Mouse (Mus musculus) intestine, postnatal 0 days (tissue): ENCODE measurements around the gene Dhx38. TPM values are rescaled to one million over a fixed set of nuclear protein-coding genes. Genes with fewer than 3 reads are reported as not detected.

Source experiments
- ATAC-seq: fragments of 200-750 bp; cut with Nextera tagmentation; 2 replicates; pipeline ENCODE4 v1.8.0; 2017; ENCODE audit warnings: mild to moderate bottlenecking, moderate TSS enrichment, moderate library complexity
- H3K27ac ChIP-seq: fragments of 300-500 bp; sonication (generic); 2 replicates; pipeline ENCODE4 v1.5.1; 2014; ENCODE audit warnings: mild to moderate bottlenecking, low read depth, low read length, moderate library complexity
- H3K27me3 ChIP-seq: fragments of 300-500 bp; sonication (generic); replicated peaks from 2 replicates; pipeline ENCODE4 v1.6.1; 2014; ENCODE audit warnings: low read length, mixed read lengths; ENCODE audit not compliant: control insufficient read depth, insufficient read depth
- H3K36me3 ChIP-seq: fragments of 300-500 bp; sonication (generic); 2 replicates; pipeline ENCODE4 v1.6.1; 2014; ENCODE audit warnings: mild to moderate bottlenecking, moderate library complexity; ENCODE audit not compliant: control insufficient read depth, insufficient read depth
- H3K4me1 ChIP-seq: fragments of 300-500 bp; sonication (generic); replicated peaks from 2 replicates; pipeline ENCODE4 v1.6.1; 2014; ENCODE audit warnings: antibody characterized with exemption, low read length, mixed read lengths; ENCODE audit not compliant: control insufficient read depth, insufficient read depth
- H3K4me2 ChIP-seq: fragments of 300-500 bp; sonication (generic); replicated peaks from 2 replicates; pipeline ENCODE4 v1.6.1; 2014; ENCODE audit warnings: low read depth, mild to moderate bottlenecking, moderate library complexity
- H3K4me3 ChIP-seq: fragments of 300-500 bp; sonication (generic); 2 replicates; pipeline ENCODE4 v1.5.1; 2014; ENCODE audit warnings: low read depth, low read length
- H3K9ac ChIP-seq: fragments of 300-500 bp; sonication (generic); 2 replicates; pipeline ENCODE4 v1.6.1; 2014; ENCODE audit warnings: mild to moderate bottlenecking, low read depth, low read length
- H3K9me3 ChIP-seq: fragments of 300-500 bp; sonication (generic); 2 replicates; pipeline ENCODE4 v1.6.1; 2016; ENCODE audit warnings: mixed run types; ENCODE audit not compliant: control insufficient read depth
- CTCF ChIP-seq: sonication (generic); IDR thresholded peaks from 2 replicates; pipeline ENCODE4 v1.5.1; 2016; ENCODE audit warnings: low read depth, mild to moderate bottlenecking, control low read depth, antibody characterized with exemption, moderate library complexity
- WGBS: fragments of 180-500 bp; shearing (Covaris S2); extraction: QIAGEN DNeasy Blood & Tissue Kit; methylation state at CpG from one replicate; pipeline ENCODE4 v1.1.7; 2014; 5-methylcytosine and 5-hydroxymethylcytosine counted together
- polyA plus RNA-seq: library from polyadenylated mRNA; unstranded; fragments of >200 nt; fragmentation: Nextera tagmentation; extraction: Ambion mirVana; gene quantifications from 2 replicates; pipeline ENCODE4 v1.2.1, GENCODE M21; 2015

Dhx38 gene
- polyA plus RNA-seq, 1 experiment from 2014 or later, result 7.8 TPM

- Histone ChIP-seq H3K27ac (no peak overlapping the region), H3K4me2 (no peak overlapping the region), H3K9ac (no peak overlapping the region), H3K36me3 (no peaks in the 10 kb centered on the region), H3K4me1 (no peaks in the 10 kb centered on the region), H3K9me3 (no peaks in the 10 kb centered on the region), H3K4me3 (no peak overlapping the region), H3K27me3 (no peaks in the 10 kb centered on the region)
- peak; percentile 88 for TF ChIP-seq CTCF
- 4% methylated on average over 5 of the region's 5 CpGs for WGBS
- ATAC-seq, result peak; percentile 41; the same call in 1 of the 2 replicates
These were observed 29.0 kb downstream of the Dhx38 start for GRCm38 (mm10) chr8:109536703-109537102.

GRCm38 (mm10) chr8:109535140-109535990 is 30.3 kb downstream of the Dhx38 start:
- H3K9ac ChIP-seq, result no peak overlapping the region
- no peaks in the 10 kb centered on the region for H3K36me3 ChIP-seq
- no peaks in the 10 kb centered on the region for H3K4me1 ChIP-seq
- no peaks in the 10 kb centered on the region for H3K27me3 ChIP-seq
- no peaks in the 10 kb centered on the region for H3K9me3 ChIP-seq
- 83% methylated on average over 19 of the region's 19 CpGs for WGBS
- TF ChIP-seq CTCF, result peak; percentile 67
- no peak overlapping the region for H3K4me2 ChIP-seq
- H3K4me3 ChIP-seq, result no peak overlapping the region
- ATAC-seq, result no peak
- H3K27ac ChIP-seq, result no peak overlapping the region

- no peak for TF ChIP-seq CTCF
- Histone ChIP-seq H3K9me3 (no peaks in the 10 kb centered on the region), H3K4me3 (no peak overlapping the region), H3K9ac (no peak overlapping the region), H3K4me2 (no peak overlapping the region), H3K36me3 (no peaks in the 10 kb centered on the region), H3K27me3 (no peaks in the 10 kb centered on the region), H3K27ac (no peak overlapping the region), H3K4me1 (no peaks in the 10 kb centered on the region)
- no peak for ATAC-seq
- 80% methylated on average over 2 of the region's 2 CpGs for WGBS
These were observed 41.7 kb downstream of the Dhx38 start for GRCm38 (mm10) chr8:109524008-109524407.

GRCm38 (mm10) chr8:109505560-109505959 is 60.1 kb downstream of the Dhx38 start:
- H3K9ac ChIP-seq, result no peak overlapping the region
- H3K36me3 ChIP-seq, result no peaks in the 10 kb centered on the region
- no peak overlapping the region for H3K27ac ChIP-seq
- H3K4me3 ChIP-seq, result no peak overlapping the region
- no peaks in the 10 kb centered on the region for H3K9me3 ChIP-seq
- TF ChIP-seq CTCF, result no peak
- WGBS, result 87% methylated on average over 5 of the region's 5 CpGs
- no peak overlapping the region for H3K4me2 ChIP-seq
- no peak for ATAC-seq
- no peaks in the 10 kb centered on the region for H3K4me1 ChIP-seq
- no peaks in the 10 kb centered on the region for H3K27me3 ChIP-seq

GRCm38 (mm10) chr8:109503566-109503965 is 62.1 kb downstream of the Dhx38 start:
- WGBS, result 68% methylated on average over 1 of the region's 1 CpGs
- TF ChIP-seq CTCF, result no peak
- ATAC-seq, result no peak

GRCm38 (mm10) chr8:109499009-109499717 is 66.5 kb downstream of the Dhx38 start:
- no peak overlapping the region for H3K9ac ChIP-seq
- no peak for TF ChIP-seq CTCF
- peak overlapping the region; percentile 21; the same call in 1 of the 2 replicates for H3K4me2 ChIP-seq
- H3K4me1 ChIP-seq, result no peaks in the 10 kb centered on the region
- WGBS, result 64% methylated on average over 16 of the region's 16 CpGs
- H3K36me3 ChIP-seq, result no peaks in the 10 kb centered on the region
- H3K27ac ChIP-seq, result no peak overlapping the region
- H3K27me3 ChIP-seq, result no peaks in the 10 kb centered on the region
- no peaks in the 10 kb centered on the region for H3K9me3 ChIP-seq
- no peak for ATAC-seq
- no peak overlapping the region for H3K4me3 ChIP-seq

More at GRCm38 (mm10) chr8:109503566-109503965, 62.1 kb downstream of the Dhx38 start:
- H3K4me3 ChIP-seq, result no peak overlapping the region
- no peak overlapping the region for H3K4me2 ChIP-seq
- no peak overlapping the region for H3K27ac ChIP-seq
- H3K9me3 ChIP-seq, result no peaks in the 10 kb centered on the region
- no peaks in the 10 kb centered on the region for H3K4me1 ChIP-seq
- no peaks in the 10 kb centered on the region for H3K36me3 ChIP-seq
- H3K9ac ChIP-seq, result no peak overlapping the region
- H3K27me3 ChIP-seq, result no peaks in the 10 kb centered on the region

Other genes starting within 250 kb of the Dhx38 start
- not detected in 2 replicates for gene Pmfbp1, start 71.8 kb downstream of the Dhx38 start, polyA plus RNA-seq
- gene Txnl4b, start within 50 bp of the Dhx38 start, polyA plus RNA-seq, result 13.9 and 17.0 TPM in 2 replicates
- gene Hp, start 13.3 kb upstream of the Dhx38 start, polyA plus RNA-seq, result 0.47 and 0.50 TPM in 2 replicates
- 12.5 and 13.5 TPM in 2 replicates for gene Dhodh, start 42.8 kb upstream of the Dhx38 start, polyA plus RNA-seq
- gene Pkd1l3, start 48.7 kb upstream of the Dhx38 start, polyA plus RNA-seq, result not detected in 2 replicates
- gene Ist1, start 127.4 kb upstream of the Dhx38 start, polyA plus RNA-seq, result 86.9 and 88.1 TPM in 2 replicates
- gene Zfp821, start 139.7 kb upstream of the Dhx38 start, polyA plus RNA-seq, result 6.4 and 6.6 TPM in 2 replicates
- 2.4 and 2.6 TPM in 2 replicates for gene Atxn1l, start 171.9 kb upstream of the Dhx38 start, polyA plus RNA-seq
- gene Ap1g1, start 212.7 kb upstream of the Dhx38 start, polyA plus RNA-seq, result 27.1 and 28.2 TPM in 2 replicates